Mouse (Mus musculus): Measurements from ENCODE around the gene Wee1. TPM values are rescaled to one million over a fixed set of nuclear protein-coding genes. Genes with fewer than 3 reads are reported as not detected.

Wee1 gene
- 28.6 and 29.4 TPM in 2 replicates for polyA plus RNA-seq (2016; fragmentation: Nextera tagmentation; extraction: Ambion mirVana)

DNA sequence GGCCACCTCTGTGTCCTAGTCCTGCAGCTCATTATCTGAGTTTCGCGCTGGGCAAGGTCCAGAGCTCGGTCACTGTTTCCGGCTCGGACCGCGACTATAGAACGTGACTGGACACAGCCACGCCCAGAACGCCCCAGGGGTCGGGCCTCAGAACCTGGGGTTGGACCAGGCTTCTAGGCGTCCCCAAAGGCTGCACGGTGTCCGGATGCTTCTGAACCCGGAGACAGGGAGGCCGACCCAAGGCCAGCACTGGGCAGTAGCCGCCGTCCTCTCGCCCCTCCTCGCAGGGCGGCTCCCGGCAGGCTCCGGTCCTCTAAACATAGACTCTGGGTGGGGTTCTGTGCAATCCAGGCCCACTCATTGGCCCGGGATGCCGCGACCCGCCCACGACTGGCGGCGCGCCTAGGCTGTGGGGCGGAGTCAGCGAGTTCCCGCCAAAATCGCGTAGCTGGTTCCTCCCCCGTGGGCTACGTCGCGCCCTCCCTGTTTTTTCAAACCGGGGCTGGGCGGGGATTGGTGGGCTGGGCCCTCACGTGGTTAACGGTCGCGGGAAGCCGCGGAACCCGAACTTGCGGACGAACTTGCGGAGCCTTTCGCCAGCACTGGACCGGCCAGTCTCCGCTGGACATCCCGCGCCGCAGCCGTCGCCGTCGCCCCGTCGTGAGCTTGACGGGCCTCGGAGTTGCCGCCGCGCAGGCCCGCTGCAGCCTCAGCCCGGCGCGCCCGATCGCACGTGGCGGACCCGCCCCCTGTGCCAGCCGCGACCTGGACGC lies at the start of gene Wee1:
Gene Wee1 (plus strand): TSS at position 531 of the 773 bp plus-strand sequence.
- Histone ChIP-seq H3K9me3 (no peaks in the 10 kb centered on the region), H3K27me3 (replicated peaks; ENCODE audit: low read depth, poor library complexity, severe bottlenecking) (no peaks in the 10 kb centered on the region), H3K4me1 (peaks cover 28% of the 10 kb centered on the region), H3K4me3 (peak within 1 kb of the TSS; percentile 99), H3K36me3 (replicated peaks) (peaks cover 24% of the 10 kb centered on the region), H3K27ac (replicated peaks) (peak within 1 kb of the TSS; percentile 98)
- WGBS = under 1% methylated on average over 81 of the region's 81 CpGs
- DNase-seq (ENCODE audit: low spot score) = peak; percentile 100

DNA sequence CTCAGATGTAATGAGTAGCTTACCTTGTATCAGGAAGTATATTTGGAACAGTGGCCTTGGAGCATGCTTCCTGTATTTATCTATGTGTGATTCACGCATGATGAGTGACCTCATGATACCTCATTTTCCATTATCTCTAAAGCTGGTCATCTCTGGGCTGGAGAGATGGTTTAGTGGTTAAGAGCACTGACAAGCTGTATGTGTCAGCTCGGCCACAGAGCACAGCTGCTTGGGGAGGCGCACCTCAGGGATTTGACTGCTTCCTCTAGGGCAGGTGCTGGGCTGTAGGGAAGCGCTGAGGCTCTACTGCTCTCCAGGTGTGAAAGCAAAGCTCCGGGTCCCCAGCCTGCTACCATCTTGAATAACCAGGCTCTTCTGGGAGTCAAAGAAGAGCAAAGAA lies 43.7 kb upstream of the Wee1 start:
- Histone ChIP-seq H3K4me3 (no peak overlapping the region), H3K27me3 (replicated peaks; ENCODE audit: low read depth, poor library complexity, severe bottlenecking) (no peaks in the 10 kb centered on the region), H3K27ac (replicated peaks) (no peak overlapping the region), H3K4me1 (no peaks in the 10 kb centered on the region), H3K36me3 (replicated peaks) (peaks cover 100% of the 10 kb centered on the region), H3K9me3 (no peaks in the 10 kb centered on the region)
- no peak for DNase-seq (ENCODE audit: low spot score)
- 92% methylated on average over 5 of the region's 5 CpGs for WGBS

DNA sequence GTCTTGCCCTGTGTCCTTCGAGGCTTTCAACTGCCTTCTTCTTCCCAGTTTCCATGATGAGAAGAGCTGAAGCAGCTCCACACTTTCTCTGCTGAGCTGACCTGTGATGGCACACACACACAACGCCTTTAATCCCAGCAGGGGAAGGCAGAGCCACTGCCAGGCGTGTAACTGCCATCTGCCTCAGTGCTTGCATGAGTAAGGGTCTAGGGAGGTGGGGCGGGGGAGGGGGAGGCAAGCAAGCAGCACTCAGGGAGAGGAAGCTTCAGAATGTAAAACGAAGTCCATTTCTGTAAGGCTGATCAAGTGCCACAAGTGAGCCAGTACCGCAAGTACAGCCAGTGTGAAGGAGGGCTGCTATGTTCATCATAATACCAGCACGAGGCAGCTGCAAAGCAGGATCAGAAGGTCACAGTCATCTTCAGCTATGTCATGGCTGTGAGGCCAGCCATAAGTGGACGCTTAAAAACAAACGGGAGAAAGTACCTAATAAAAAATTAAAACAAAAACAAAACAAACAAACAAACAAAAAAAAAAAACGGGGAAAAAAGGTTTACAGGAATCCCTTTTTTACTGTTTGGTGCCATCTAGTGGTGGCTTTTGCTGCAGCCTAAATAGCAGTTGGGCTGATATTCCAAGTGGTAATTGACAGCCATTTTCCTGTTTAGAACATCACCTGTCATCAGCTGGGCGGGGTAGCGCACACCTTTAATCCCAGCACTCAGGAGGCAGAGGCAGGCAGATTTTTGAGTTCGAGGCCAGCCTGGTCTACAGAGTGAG lies 38.3 kb upstream of the Wee1 start:
- peaks cover 100% of the 10 kb centered on the region for H3K36me3 ChIP-seq (replicated peaks)
- H3K9me3 ChIP-seq = no peaks in the 10 kb centered on the region
- WGBS = 77% methylated on average over 13 of the region's 13 CpGs
- DNase-seq (ENCODE audit: low spot score) = peak; percentile 27
- H3K27ac ChIP-seq (replicated peaks) = no peak overlapping the region
- H3K27me3 ChIP-seq (replicated peaks; ENCODE audit: low read depth, poor library complexity, severe bottlenecking) = no peaks in the 10 kb centered on the region
- no peak overlapping the region for H3K4me3 ChIP-seq
- H3K4me1 ChIP-seq = no peaks in the 10 kb centered on the region

DNA sequence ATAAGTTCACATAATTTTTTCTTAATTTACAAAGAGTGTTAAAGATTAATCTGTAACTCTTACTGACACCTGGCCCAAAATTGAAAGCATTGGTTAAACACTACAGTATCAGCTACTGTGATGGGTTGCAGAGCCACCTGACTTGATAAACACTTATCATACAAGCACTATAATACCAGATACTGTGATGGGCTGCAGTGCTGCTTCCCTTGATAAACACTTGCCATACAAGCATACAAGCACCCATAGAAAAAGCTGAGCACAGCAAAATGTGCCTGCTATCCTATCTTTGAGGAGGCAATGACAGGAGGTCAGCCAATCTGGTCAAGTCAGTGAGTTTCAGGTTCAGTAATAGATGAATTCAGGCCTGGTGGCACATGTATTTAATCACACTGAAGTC lies 36.6 kb upstream of the Wee1 start:
- Histone ChIP-seq H3K4me3 (no peak overlapping the region), H3K27ac (replicated peaks) (no peak overlapping the region), H3K36me3 (replicated peaks) (peaks cover 100% of the 10 kb centered on the region), H3K4me1 (no peaks in the 10 kb centered on the region), H3K9me3 (no peaks in the 10 kb centered on the region), H3K27me3 (replicated peaks; ENCODE audit: low read depth, poor library complexity, severe bottlenecking) (no peaks in the 10 kb centered on the region)
- no peak for DNase-seq (ENCODE audit: low spot score)

DNA sequence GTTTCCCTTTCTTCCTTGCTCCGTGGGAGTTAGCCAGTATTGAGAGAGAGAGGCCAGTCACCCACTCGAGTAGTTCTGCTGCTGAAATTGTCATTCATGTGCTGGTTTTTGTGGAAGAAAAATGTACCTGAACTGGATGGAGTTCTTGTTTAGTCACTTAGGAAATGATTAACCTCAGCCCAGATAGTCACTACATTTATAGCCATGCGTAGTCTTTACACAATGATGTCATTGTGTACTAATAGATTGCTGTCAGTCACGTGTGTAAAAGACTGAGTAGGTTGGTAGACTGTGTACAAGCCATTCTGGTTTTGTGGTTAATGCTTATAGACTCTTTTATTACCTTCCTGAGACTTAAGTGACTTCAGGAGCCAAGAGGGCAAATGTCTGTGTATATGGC lies 33.9 kb upstream of the Wee1 start:
- Histone ChIP-seq H3K9me3 (no peaks in the 10 kb centered on the region), H3K4me1 (no peaks in the 10 kb centered on the region), H3K4me3 (no peak overlapping the region), H3K27me3 (replicated peaks; ENCODE audit: low read depth, poor library complexity, severe bottlenecking) (no peaks in the 10 kb centered on the region), H3K36me3 (replicated peaks) (peaks cover 100% of the 10 kb centered on the region), H3K27ac (replicated peaks) (no peak overlapping the region)
- DNase-seq (ENCODE audit: low spot score) = no peak
- WGBS = 88% methylated on average over 4 of the region's 4 CpGs

DNA sequence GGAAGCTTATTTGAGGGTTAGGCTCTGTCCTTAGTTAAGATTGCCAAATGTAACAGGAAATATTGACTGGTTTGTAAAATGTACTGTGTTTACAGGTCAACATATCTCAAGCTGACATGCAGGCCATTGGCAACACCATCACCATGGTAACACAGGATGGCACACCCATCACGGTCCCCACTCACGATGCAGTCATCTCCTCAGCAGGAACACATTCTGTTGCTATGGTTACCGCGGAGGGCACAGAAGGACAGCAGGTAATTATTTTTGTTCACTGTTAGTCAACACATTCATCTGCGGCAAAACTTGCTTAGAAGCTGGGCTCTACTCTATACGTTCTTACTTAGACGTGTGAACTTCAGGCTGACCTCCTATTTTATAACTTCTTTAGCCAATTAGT lies 30.2 kb upstream of the Wee1 start:
- H3K27me3 ChIP-seq (replicated peaks; ENCODE audit: low read depth, poor library complexity, severe bottlenecking) = no peaks in the 10 kb centered on the region
- H3K4me3 ChIP-seq = no peak overlapping the region
- H3K27ac ChIP-seq (replicated peaks) = no peak overlapping the region
- H3K4me1 ChIP-seq = no peaks in the 10 kb centered on the region
- 85% methylated on average over 7 of the region's 7 CpGs for WGBS
- DNase-seq (ENCODE audit: low spot score) = no peak
- no peaks in the 10 kb centered on the region for H3K9me3 ChIP-seq
- H3K36me3 ChIP-seq (replicated peaks) = peaks cover 100% of the 10 kb centered on the region

DNA sequence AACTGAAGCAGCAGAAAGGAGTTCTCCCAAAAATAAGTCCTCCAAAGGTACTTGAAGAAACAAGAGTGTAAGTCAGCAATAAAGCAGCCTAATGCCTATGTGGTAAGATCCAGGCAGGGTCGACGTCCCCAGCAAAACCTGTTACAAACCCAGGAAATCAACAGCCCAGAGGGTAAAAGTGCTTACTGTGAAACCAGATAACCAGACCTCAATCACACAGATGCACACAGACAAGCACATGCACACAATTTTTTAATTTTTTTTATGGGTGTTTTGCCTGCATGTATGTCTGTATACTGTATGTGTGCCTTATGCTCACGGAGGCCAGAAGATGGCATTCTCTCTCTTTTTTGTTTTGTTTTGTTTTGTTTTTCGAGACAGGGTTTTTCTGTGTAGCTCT lies 25.5 kb upstream of the Wee1 start:
- Histone ChIP-seq H3K4me3 (no peak overlapping the region), H3K27me3 (replicated peaks; ENCODE audit: low read depth, poor library complexity, severe bottlenecking) (no peaks in the 10 kb centered on the region), H3K4me1 (peaks cover 19% of the 10 kb centered on the region), H3K27ac (replicated peaks) (no peak overlapping the region), H3K9me3 (no peaks in the 10 kb centered on the region), H3K36me3 (replicated peaks) (peaks cover 63% of the 10 kb centered on the region)
- DNase-seq (ENCODE audit: low spot score) = no peak
- WGBS = 85% methylated on average over 4 of the region's 4 CpGs

DNA sequence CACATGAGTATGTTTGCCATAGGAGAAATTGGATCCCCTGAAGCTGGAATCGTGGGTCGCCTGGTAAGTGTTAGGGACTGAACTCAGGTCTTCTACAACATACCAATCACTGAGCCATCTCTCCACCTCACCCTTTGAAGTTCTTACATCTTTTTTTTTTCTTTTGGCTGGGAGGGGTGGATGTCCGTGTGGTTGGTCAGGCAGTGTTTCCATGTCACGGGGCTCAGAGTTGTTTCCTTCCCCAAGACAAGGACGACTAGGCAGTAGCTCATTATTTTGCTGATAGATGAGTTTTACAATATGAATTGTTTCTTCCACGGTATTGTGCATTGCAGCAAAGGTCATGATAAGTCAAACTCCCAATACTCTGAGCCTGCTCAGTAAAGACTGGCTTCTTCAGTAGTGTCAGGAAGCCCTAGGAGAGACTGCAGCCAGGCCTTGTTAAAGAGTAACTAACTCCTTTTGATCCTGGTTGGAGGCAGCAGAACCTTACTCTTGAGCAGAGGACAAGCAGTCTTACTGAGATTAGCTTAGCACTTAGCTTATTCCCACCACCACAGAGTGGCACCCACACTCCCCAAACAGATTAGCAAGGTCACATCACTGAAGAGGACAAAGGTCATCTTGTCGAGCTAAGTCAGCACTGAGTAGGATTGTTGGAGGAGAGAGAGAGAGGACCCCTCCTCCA lies 24.6 kb upstream of the Wee1 start:
- 70% methylated on average over 7 of the region's 7 CpGs for WGBS
- no peak for DNase-seq (ENCODE audit: low spot score)
- peaks cover 54% of the 10 kb centered on the region for H3K36me3 ChIP-seq (replicated peaks)
- H3K27ac ChIP-seq (replicated peaks) = no peak overlapping the region
- H3K27me3 ChIP-seq (replicated peaks; ENCODE audit: low read depth, poor library complexity, severe bottlenecking) = no peaks in the 10 kb centered on the region
- H3K9me3 ChIP-seq = no peaks in the 10 kb centered on the region
- no peak overlapping the region for H3K4me3 ChIP-seq
- H3K4me1 ChIP-seq = peaks cover 19% of the 10 kb centered on the region

DNA sequence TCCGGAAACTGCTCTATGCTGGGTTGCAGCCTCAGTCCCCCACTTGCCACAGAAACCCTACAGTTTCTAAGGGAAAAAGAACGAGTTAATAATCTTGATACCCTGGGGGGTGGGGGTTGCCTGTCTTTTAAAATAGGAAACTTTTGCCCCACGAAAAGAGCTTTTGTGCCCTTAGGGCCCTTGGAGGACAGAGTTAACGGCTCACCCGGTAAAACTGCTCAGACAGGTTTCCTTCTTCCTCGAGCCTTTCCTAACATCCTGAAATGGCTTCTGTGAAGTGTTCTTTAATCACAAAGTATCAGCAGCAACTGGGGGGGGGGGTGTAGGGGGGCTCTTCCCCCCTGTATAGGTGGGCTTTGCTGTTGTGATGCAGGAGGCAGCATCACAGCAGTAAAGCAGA lies 21.0 kb upstream of the Wee1 start:
- DNase-seq (ENCODE audit: low spot score) = no peak
- WGBS = 29% methylated on average over 6 of the region's 6 CpGs
- Histone ChIP-seq H3K4me1 (peaks cover 19% of the 10 kb centered on the region), H3K27ac (replicated peaks) (0 out of 2 replicates have a peak overlapping the region, but pooled peaks have one; percentile 51), H3K36me3 (replicated peaks) (peaks cover 18% of the 10 kb centered on the region), H3K27me3 (replicated peaks; ENCODE audit: low read depth, poor library complexity, severe bottlenecking) (no peaks in the 10 kb centered on the region), H3K9me3 (no peaks in the 10 kb centered on the region), H3K4me3 (no peak overlapping the region)

DNA sequence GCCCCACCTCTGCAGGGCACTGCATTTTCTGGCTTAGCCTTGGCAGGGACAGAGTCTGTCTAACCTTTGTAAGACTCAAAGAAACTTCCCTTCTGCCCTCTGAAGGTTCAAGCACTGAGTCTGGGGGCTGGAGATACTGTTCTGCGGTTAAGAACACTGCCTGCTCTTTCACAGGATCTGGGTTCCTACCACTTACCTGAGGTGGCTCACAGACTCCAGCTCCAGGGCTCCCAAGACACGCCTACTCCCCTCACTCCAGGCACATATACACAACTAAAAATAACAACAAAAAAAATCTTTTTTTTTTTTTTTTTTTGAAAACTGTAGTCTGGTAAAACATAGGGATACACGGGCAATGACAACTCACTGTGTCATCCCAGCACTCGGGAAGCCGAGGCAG lies 20.6 kb upstream of the Wee1 start:
- WGBS = 64% methylated on average over 5 of the region's 5 CpGs
- DNase-seq (ENCODE audit: low spot score) = no peak
- Histone ChIP-seq H3K9me3 (no peaks in the 10 kb centered on the region), H3K27ac (replicated peaks) (0 out of 2 replicates have a peak overlapping the region, but pooled peaks have one; percentile 51), H3K4me3 (no peak overlapping the region), H3K4me1 (peaks cover 19% of the 10 kb centered on the region), H3K27me3 (replicated peaks; ENCODE audit: low read depth, poor library complexity, severe bottlenecking) (no peaks in the 10 kb centered on the region), H3K36me3 (replicated peaks) (peaks cover 14% of the 10 kb centered on the region)

DNA sequence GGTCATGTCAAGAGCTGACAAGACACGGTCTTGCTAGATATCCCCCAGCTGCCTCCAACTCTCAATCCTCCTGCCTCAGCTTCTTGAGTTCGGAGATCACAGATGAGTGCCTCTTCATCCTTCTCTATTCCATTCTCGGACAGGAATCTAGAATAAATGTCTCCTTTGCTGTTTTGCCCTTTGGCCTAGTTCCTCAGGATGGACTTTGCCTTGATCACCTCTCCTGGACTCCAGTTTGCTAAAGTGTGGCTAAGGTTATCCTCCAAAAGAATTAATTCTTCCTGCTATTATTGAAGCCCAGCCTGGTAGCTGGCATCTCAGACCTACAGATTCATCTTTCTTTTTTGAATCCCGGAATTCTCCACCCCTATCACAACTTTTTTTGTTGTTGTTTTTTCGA lies 16.8 kb upstream of the Wee1 start:
- Histone ChIP-seq H3K27me3 (replicated peaks; ENCODE audit: low read depth, poor library complexity, severe bottlenecking) (no peaks in the 10 kb centered on the region), H3K4me3 (no peak overlapping the region), H3K4me1 (peaks cover 21% of the 10 kb centered on the region), H3K27ac (replicated peaks) (no peak overlapping the region), H3K36me3 (replicated peaks) (no peaks in the 10 kb centered on the region), H3K9me3 (no peaks in the 10 kb centered on the region)
- DNase-seq (ENCODE audit: low spot score) = no peak
- 90% methylated on average over 5 of the region's 5 CpGs for WGBS

DNA sequence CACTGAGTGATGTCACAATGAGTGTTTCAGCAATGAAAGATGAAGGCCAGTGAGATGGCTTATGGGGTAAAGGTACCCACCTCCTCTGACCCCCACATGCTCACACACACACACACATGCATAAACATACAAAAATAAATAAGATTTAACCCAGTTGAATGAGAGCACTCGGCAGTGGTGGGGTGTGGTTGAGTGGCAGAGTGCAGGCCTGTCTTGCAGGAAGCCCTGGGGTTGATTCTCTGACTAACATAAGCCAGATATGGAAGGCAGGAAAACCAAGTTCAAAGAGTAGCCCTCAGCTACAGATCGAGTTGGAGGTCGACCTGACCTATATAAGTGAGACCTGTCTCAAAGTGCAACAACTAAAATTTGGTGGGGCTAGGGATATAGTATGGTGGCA lies 15.2 kb upstream of the Wee1 start:
- H3K9me3 ChIP-seq = no peaks in the 10 kb centered on the region
- H3K4me1 ChIP-seq = peaks cover 15% of the 10 kb centered on the region
- no peak for DNase-seq (ENCODE audit: low spot score)
- H3K27me3 ChIP-seq (replicated peaks; ENCODE audit: low read depth, poor library complexity, severe bottlenecking) = no peaks in the 10 kb centered on the region
- H3K36me3 ChIP-seq (replicated peaks) = no peaks in the 10 kb centered on the region
- 77% methylated on average over 3 of the region's 3 CpGs for WGBS
- H3K4me3 ChIP-seq = no peak overlapping the region
- no peak overlapping the region for H3K27ac ChIP-seq (replicated peaks)
